ENCODE assay signal across 7 mouse cellular contexts in the genomic region with DNA sequence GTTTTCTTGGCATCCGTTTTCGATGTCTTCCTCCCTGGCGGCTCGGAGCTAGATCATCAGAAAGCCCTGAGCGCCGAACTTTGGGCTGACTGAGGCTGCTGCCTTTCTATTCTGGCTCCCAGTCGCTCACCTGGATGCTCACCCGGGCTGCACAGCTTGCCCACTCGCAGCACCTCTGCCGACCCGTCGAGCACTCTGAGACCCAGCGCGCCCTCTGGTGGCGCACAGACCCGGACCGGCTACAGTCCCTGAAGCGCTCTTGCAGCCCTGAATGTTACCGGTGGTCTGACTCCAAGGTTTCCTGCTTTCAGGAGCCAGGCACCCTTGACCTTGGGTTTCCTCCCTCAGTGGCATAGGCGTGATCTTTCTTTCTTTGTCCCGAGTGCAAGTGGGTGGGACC. TPM values are rescaled to one million over a fixed set of nuclear protein-coding genes. Genes with fewer than 3 reads are reported as not detected.
DNase-seq lines count a peak whose midpoint lies in the region; ATAC-seq lines count a peak whose summit lies in the region.

No protein-coding gene starts in this region.

- H3K4me3 ChIP-seq in embryonic facial prominence, embryonic 12.5 days: no peak overlapping the region
- peak overlapping the region; percentile 22; the same call in 1 of the 2 replicates for H3K4me3 ChIP-seq in heart, embryonic 11.5 days (ENCODE audit: low read depth, low read length)
- H3K4me3 ChIP-seq in kidney, embryonic 16.5 days (ENCODE audit: low read length): peak overlapping the region; percentile 19; the same call in 1 of the 2 replicates

- no peaks in the 10 kb centered on the region for H3K9me3 ChIP-seq in embryonic facial prominence, embryonic 12.5 days
- no peaks in the 10 kb centered on the region for H3K9me3 ChIP-seq in heart, embryonic 11.5 days (replicated peaks; ENCODE audit: control insufficient read depth, low read length)
- no peaks in the 10 kb centered on the region for H3K9me3 ChIP-seq in kidney, embryonic 16.5 days (ENCODE audit: low read length)

- ATAC-seq in embryonic facial prominence, embryonic 12.5 days (ENCODE audit: insufficient number of reproducible peaks, insufficient read depth, low FRiP score, low TSS enrichment): no peak
- ATAC-seq in heart, embryonic 11.5 days (replicated peaks; ENCODE audit: insufficient number of reproducible peaks, low FRiP score, low TSS enrichment): 0 out of 2 replicates have a peak, but pooled peaks have one; percentile 31
- peak; percentile 49; the same call in 1 of the 2 replicates for ATAC-seq in kidney, embryonic 16.5 days (ENCODE audit: low FRiP score, low TSS enrichment)

- H3K4me1 ChIP-seq in embryonic facial prominence, embryonic 12.5 days: no peaks in the 10 kb centered on the region; the same call in 1 of the 2 replicates
- peaks cover 8% of the 10 kb centered on the region; the same call in 1 of the 2 replicates for H3K4me1 ChIP-seq in heart, embryonic 11.5 days (ENCODE audit: control insufficient read depth, insufficient read depth, low read length)
- H3K4me1 ChIP-seq in kidney, embryonic 16.5 days (ENCODE audit: insufficient read depth, low read length): 0 out of 2 replicates have a peak, but pooled peaks cover 7% of the 10 kb centered on the region

- no peak overlapping the region for H3K27ac ChIP-seq in embryonic facial prominence, embryonic 12.5 days
- H3K27ac ChIP-seq in heart, embryonic 11.5 days (ENCODE audit: low read depth, low read length): no peak overlapping the region
- H3K27ac ChIP-seq in kidney, embryonic 16.5 days (ENCODE audit: low read length): no peak overlapping the region

- peaks cover 18% of the 10 kb centered on the region for H3K27me3 ChIP-seq in embryonic facial prominence, embryonic 12.5 days
- peaks cover 16% of the 10 kb centered on the region for H3K27me3 ChIP-seq in heart, embryonic 11.5 days (ENCODE audit: control insufficient read depth, insufficient read depth, low read length)
- H3K27me3 ChIP-seq in kidney, embryonic 16.5 days (ENCODE audit: insufficient read depth, low read length): peaks cover 18% of the 10 kb centered on the region

- WGBS in embryonic facial prominence, embryonic 12.5 days: 6% methylated on average over 21 of the region's 21 CpGs
- WGBS in heart, embryonic 11.5 days (ENCODE audit: insufficient replicate concordance): 2% methylated on average over 21 of the region's 21 CpGs
- 4% methylated on average over 21 of the region's 21 CpGs for whole genome bisulfite sequencing in kidney, embryonic 16.5 days

- peak overlapping the region; percentile 29; the same call in 1 of the 2 replicates for H3K4me2 ChIP-seq in embryonic facial prominence, embryonic 12.5 days (replicated peaks)
- H3K4me2 ChIP-seq in heart, embryonic 11.5 days: peak overlapping the region; percentile 54
- peak overlapping the region; percentile 45 for H3K4me2 ChIP-seq in kidney, embryonic 16.5 days (replicated peaks; ENCODE audit: low read depth, low read length)

- H3K36me3 ChIP-seq in embryonic facial prominence, embryonic 12.5 days: no peaks in the 10 kb centered on the region
- H3K36me3 ChIP-seq in heart, embryonic 11.5 days (ENCODE audit: control insufficient read depth, insufficient read depth, low read length): no peaks in the 10 kb centered on the region
- no peaks in the 10 kb centered on the region for H3K36me3 ChIP-seq in kidney, embryonic 16.5 days (ENCODE audit: insufficient read depth, low read length)

- DNase-seq in adrenal gland, postnatal 36 days: peak; percentile 80 to 89
- peak; percentile 71 for DNase-seq in liver
- DNase-seq in naive thymus-derived CD4-positive, alpha-beta T cell, adult 2 months (ENCODE audit: low read depth): peak; percentile 61
- peak; percentile 42 to 83 for DNase-seq in spleen, postnatal 4 days (ENCODE audit: low spot score in 2 of 2)

- no peak overlapping the region for H3K9ac ChIP-seq in embryonic facial prominence, embryonic 12.5 days
- H3K9ac ChIP-seq in heart, embryonic 11.5 days (ENCODE audit: low read depth, low read length): no peak overlapping the region
- H3K9ac ChIP-seq in kidney, embryonic 16.5 days (replicated peaks; ENCODE audit: low read length): no peak overlapping the region

RNA-seq across cellular contexts. Expression of a gene that starts 41.8 kb away (rescaled TPM):
- under 1 TPM in 1 of 2 experiments, not detected in 1; 0.17 TPM for total RNA-seq in adrenal gland, postnatal 36 days (2021)
- polyA plus RNA-seq in embryonic facial prominence, embryonic 12.5 days (2016; fragmentation: Nextera tagmentation; extraction: Ambion mirVana): 0.22 and 0.39 TPM in 2 replicates
- polyA plus RNA-seq in heart, embryonic 11.5 days (2014; fragmentation: Nextera tagmentation; extraction: Ambion mirVana): 1.6 TPM in 2 replicates
- 0.77 and 0.96 TPM in 2 replicates for polyA plus RNA-seq in kidney, embryonic 16.5 days (2015; fragmentation: Nextera tagmentation; extraction: Ambion mirVana)
